Mouse (Mus musculus): ENCODE measurements around the gene Mif4gd. TPM values are rescaled to one million over a fixed set of nuclear protein-coding genes. Genes with fewer than 3 reads are reported as not detected.

The Mif4gd gene
- polyA plus RNA-seq, 1 experiment = 39.7 TPM

GRCm38 (mm10) chr11:115635484-115635883 is 22.7 kb upstream of the Mif4gd start:
- H3K4me3 ChIP-seq (ENCODE audit: insufficient read depth, low read length) = no peak overlapping the region
- H3K27ac ChIP-seq (ENCODE audit: insufficient read depth, low read length) = no peak overlapping the region
- TF ChIP-seq CTCF (IDR thresholded peaks at IDR 0.05; ENCODE audit: extremely low read depth, insufficient read depth, low read length) (no peak), POLR2A (IDR thresholded peaks at IDR 0.05; ENCODE audit: extremely low read depth, insufficient read depth, low read length) (no peak)
- H3K4me1 ChIP-seq (ENCODE audit: control insufficient read depth, insufficient read depth, low read length) = no peaks in the 10 kb centered on the region

- H3K27ac ChIP-seq (ENCODE audit: insufficient read depth, low read length) = no peak overlapping the region
- TF ChIP-seq CTCF (IDR thresholded peaks at IDR 0.05; ENCODE audit: extremely low read depth, insufficient read depth, low read length) (no peak), POLR2A (IDR thresholded peaks at IDR 0.05; ENCODE audit: extremely low read depth, insufficient read depth, low read length) (no peak)
- H3K4me1 ChIP-seq (ENCODE audit: control insufficient read depth, insufficient read depth, low read length) = no peaks in the 10 kb centered on the region
- no peak overlapping the region for H3K4me3 ChIP-seq (ENCODE audit: insufficient read depth, low read length)
These were observed 22.3 kb upstream of the Mif4gd start for GRCm38 (mm10) chr11:115635041-115635440.

- Histone ChIP-seq H3K4me3 (ENCODE audit: insufficient read depth, low read length) (no peak overlapping the region), H3K27ac (ENCODE audit: insufficient read depth, low read length) (no peak overlapping the region), H3K4me1 (ENCODE audit: control insufficient read depth, insufficient read depth, low read length) (no peaks in the 10 kb centered on the region)
- TF ChIP-seq POLR2A (IDR thresholded peaks at IDR 0.05; ENCODE audit: extremely low read depth, insufficient read depth, low read length) (no peak), CTCF (IDR thresholded peaks at IDR 0.05; ENCODE audit: extremely low read depth, insufficient read depth, low read length) (no peak)
These were observed 21.3 kb upstream of the Mif4gd start for GRCm38 (mm10) chr11:115634109-115634508.

- TF ChIP-seq CTCF (IDR thresholded peaks at IDR 0.05; ENCODE audit: extremely low read depth, insufficient read depth, low read length) (no peak), POLR2A (IDR thresholded peaks at IDR 0.05; ENCODE audit: extremely low read depth, insufficient read depth, low read length) (no peak)
- no peak overlapping the region for H3K27ac ChIP-seq (ENCODE audit: insufficient read depth, low read length)
- H3K4me1 ChIP-seq (ENCODE audit: control insufficient read depth, insufficient read depth, low read length) = no peaks in the 10 kb centered on the region
- no peak overlapping the region for H3K4me3 ChIP-seq (ENCODE audit: insufficient read depth, low read length)
These were observed 20.1 kb upstream of the Mif4gd start for GRCm38 (mm10) chr11:115632862-115633261.

GRCm38 (mm10) chr11:115632247-115632646 is 19.5 kb upstream of the Mif4gd start:
- no peak for TF ChIP-seq CTCF (IDR thresholded peaks at IDR 0.05; ENCODE audit: extremely low read depth, insufficient read depth, low read length)
- no peak for TF ChIP-seq POLR2A (IDR thresholded peaks at IDR 0.05; ENCODE audit: extremely low read depth, insufficient read depth, low read length)
- H3K4me1 ChIP-seq (ENCODE audit: control insufficient read depth, insufficient read depth, low read length) = peaks cover under 1% of the 10 kb centered on the region; the same call in 1 of the 2 replicates
- no peak overlapping the region for H3K27ac ChIP-seq (ENCODE audit: insufficient read depth, low read length)
- H3K4me3 ChIP-seq (ENCODE audit: insufficient read depth, low read length) = no peak overlapping the region

GRCm38 (mm10) chr11:115631505-115631890 is 18.7 kb upstream of the Mif4gd start:
- H3K4me1 ChIP-seq (ENCODE audit: control insufficient read depth, insufficient read depth, low read length) = peaks cover 1% of the 10 kb centered on the region; the same call in 1 of the 2 replicates
- H3K27ac ChIP-seq (ENCODE audit: insufficient read depth, low read length) = no peak overlapping the region
- no peak overlapping the region for H3K4me3 ChIP-seq (ENCODE audit: insufficient read depth, low read length)
- TF ChIP-seq POLR2A (IDR thresholded peaks at IDR 0.05; ENCODE audit: extremely low read depth, insufficient read depth, low read length) (no peak), CTCF (IDR thresholded peaks at IDR 0.05; ENCODE audit: extremely low read depth, insufficient read depth, low read length) (peak; percentile 69)

GRCm38 (mm10) chr11:115630532-115631504 is 18.0 kb upstream of the Mif4gd start:
- TF ChIP-seq CTCF (IDR thresholded peaks at IDR 0.05; ENCODE audit: extremely low read depth, insufficient read depth, low read length) (no peak), POLR2A (IDR thresholded peaks at IDR 0.05; ENCODE audit: extremely low read depth, insufficient read depth, low read length) (no peak)
- peaks cover 1% of the 10 kb centered on the region; the same call in 1 of the 2 replicates for H3K4me1 ChIP-seq (ENCODE audit: control insufficient read depth, insufficient read depth, low read length)
- H3K4me3 ChIP-seq (ENCODE audit: insufficient read depth, low read length) = no peak overlapping the region
- H3K27ac ChIP-seq (ENCODE audit: insufficient read depth, low read length) = no peak overlapping the region

GRCm38 (mm10) chr11:115629734-115630531 is 17.2 kb upstream of the Mif4gd start:
- Histone ChIP-seq H3K27ac (ENCODE audit: insufficient read depth, low read length) (no peak overlapping the region), H3K4me3 (ENCODE audit: insufficient read depth, low read length) (no peak overlapping the region), H3K4me1 (ENCODE audit: control insufficient read depth, insufficient read depth, low read length) (peaks cover 1% of the 10 kb centered on the region; the same call in 1 of the 2 replicates)
- TF ChIP-seq CTCF (IDR thresholded peaks at IDR 0.05; ENCODE audit: extremely low read depth, insufficient read depth, low read length) = no peak
- TF ChIP-seq POLR2A (IDR thresholded peaks at IDR 0.05; ENCODE audit: extremely low read depth, insufficient read depth, low read length) = no peak

GRCm38 (mm10) chr11:115628465-115629101 is 15.8 kb upstream of the Mif4gd start:
- TF ChIP-seq CTCF (IDR thresholded peaks at IDR 0.05; ENCODE audit: extremely low read depth, insufficient read depth, low read length) = no peak
- TF ChIP-seq POLR2A (IDR thresholded peaks at IDR 0.05; ENCODE audit: extremely low read depth, insufficient read depth, low read length) = no peak
- Histone ChIP-seq H3K4me3 (ENCODE audit: insufficient read depth, low read length) (peak overlapping the region; percentile 61; the same call in 1 of the 2 replicates), H3K4me1 (ENCODE audit: control insufficient read depth, insufficient read depth, low read length) (peaks cover 1% of the 10 kb centered on the region; the same call in 1 of the 2 replicates), H3K27ac (ENCODE audit: insufficient read depth, low read length) (no peak overlapping the region)

Measured in cortical plate, adult 2 months (tissue).